Mouse (Mus musculus) c-Kit-positive CD71-negative TER-119-negative erythroid progenitor cells, embryonic 14.5 days (primary cell): ENCODE measurements around the gene Tom1.

ENCODE experiments used
- DNase-seq: peaks from one replicate; pipeline ENCODE4 v3.0.0-alpha.2; 2013; ENCODE audit warnings: low read depth

Gene Tom1

GRCm38 (mm10) chr8:75042171-75042570, 8.7 kb downstream of the Tom1 start:
- DNase-seq: no peak

- DNase-seq: no peak
Observed at GRCm38 (mm10) chr8:75042974-75043373, 9.5 kb downstream of the Tom1 start.

DNA sequence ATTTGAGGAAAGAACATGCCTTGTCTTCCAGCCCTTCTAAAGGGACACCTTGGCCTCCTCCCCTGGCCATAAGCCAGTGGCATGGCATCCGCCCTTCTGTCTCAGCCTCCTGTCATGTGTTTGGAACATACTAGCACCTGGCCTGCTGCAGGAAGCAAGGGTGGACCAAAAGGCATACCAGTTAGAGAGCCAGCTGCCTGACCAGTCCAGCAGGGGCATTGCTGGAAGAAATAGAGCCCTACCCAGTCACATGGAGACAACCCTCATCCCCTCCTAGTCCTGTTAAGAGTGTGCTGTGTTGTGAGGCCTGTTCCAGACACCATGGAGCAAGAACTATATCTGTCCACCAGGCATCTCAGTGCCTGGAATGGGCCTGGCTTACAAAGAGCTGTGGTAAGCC, 12.8 kb downstream of the Tom1 start:
- no peak for DNase-seq

GRCm38 (mm10) chr8:75047784-75048183, 14.3 kb downstream of the Tom1 start:
- no peak for DNase-seq

DNA sequence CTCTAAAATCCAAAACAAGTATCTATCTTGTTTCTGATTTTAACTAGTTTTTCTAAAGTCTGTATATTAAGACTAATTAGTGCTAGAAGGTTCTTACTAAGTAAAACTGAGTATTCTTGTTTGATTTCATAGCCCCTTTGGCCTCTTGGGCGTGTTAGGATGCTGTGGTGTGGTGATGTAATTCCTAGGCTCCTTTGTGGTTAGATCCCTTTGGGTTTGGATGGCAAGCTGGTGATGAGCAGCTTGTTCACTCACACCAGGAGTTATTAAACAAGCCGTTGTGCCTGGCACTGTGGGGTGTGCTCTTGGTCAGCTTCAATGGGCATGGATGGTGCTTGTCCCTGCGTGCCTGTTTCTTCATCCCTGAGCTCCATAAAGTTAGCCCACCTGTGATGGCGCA, 19.8 kb downstream of the Tom1 start:
- no peak for DNase-seq

DNA sequence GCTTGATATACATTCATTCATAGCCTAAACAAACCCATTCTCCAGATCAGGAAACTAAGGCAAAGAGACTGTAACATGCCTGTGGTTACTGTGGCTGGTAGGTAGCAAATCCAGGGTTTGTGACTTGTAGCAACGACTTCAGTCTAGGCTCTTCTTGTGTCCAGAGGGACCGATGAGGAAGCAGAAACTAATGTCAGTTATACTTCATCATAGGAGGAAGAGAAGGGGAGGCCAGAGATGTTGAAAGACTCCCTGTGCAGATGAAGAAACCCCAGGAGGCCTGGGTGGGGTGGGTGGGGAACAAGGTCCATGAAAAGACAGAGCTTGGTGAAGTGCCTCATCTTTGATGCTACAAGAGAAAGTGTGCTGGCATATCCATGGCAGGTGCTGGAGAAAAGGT, 22.2 kb downstream of the Tom1 start:
- DNase-seq: no peak

DNA sequence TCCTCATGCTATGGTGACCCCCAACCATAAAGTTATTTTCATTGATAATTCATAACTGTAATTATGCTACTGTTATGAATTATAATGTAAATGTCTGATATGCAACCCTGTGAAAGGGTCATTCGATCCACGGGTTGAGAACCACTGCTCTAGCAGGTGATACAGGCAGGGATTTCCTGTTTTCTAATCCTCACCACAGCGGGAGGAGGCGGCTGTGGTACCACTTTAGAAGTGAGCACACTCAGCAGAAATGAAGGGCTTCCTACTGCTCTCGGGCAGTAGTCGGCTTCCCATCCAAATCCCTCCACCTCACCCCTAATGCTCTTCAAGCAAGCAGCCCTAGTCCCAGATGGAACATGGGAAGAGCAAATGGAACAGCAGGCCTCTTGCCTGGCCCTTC, 26.5 kb downstream of the Tom1 start:
- no peak for DNase-seq

GRCm38 (mm10) chr8:75060815-75061214, 27.3 kb downstream of the Tom1 start:
- no peak for DNase-seq

- DNase-seq: no peak
Observed at GRCm38 (mm10) chr8:75063290-75063689, 29.8 kb downstream of the Tom1 start.

GRCm38 (mm10) chr8:75064790-75065189, 31.3 kb downstream of the Tom1 start:
- no peak for DNase-seq

- no peak for DNase-seq
Observed at GRCm38 (mm10) chr8:75067287-75067686, 33.8 kb downstream of the Tom1 start.

- DNase-seq: no peak
Observed at GRCm38 (mm10) chr8:75070297-75070696, 36.8 kb downstream of the Tom1 start.

DNA sequence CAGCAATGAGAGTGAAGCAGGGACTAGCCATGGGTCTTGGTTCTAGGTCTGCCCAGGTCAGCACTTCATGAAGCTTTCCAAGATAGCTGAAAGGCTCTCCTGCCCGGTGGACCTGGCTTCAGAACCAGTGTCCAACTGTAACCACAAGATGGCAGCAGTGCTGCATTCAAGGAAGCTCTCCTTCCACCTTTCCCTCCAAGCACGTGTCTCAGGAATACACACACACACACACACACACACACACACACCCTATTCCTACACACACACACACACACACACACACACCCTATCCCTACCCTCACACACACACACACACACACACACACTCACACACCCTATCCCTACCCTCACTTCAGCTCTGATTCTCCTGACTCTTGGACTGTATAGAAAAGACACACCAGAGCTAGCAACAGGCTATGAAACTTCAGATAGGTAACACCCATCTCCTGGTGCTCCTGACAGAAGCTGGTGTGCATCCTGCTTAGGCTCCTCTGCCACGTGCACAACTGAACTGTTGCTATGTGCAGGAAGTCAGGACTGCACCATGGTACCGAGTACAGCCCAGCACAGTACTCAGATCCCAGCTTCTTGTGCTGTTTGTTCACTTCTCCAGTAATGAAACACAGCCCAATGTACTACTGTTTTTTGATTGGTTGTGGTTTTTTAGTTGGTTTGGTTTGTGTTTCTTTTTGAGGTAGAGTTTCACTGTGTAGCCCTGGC, 38.3 kb downstream of the Tom1 start:
- DNase-seq: peak; percentile 68

DNA sequence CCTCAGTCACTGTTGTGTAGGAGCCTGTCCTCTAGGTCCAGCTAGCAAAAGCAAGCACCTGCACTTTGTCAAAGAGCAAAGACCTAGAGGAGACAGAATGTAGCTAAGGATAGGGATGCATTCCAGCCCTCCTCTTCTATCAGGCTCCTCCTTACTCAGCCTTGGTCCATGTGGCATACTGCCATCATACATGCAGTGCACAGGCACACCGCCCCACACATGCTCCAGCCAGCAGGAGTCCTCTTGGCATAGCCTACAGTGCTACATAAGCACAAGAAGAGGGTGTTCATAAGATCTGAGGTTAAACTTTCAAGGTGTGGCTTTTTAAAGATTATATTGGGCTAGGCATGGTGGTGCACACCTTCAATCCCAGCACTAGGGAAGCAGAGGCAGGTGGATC, 41.4 kb downstream of the Tom1 start:
- no peak for DNase-seq

- no peak for DNase-seq
Observed at GRCm38 (mm10) chr8:75078215-75078614, 44.7 kb downstream of the Tom1 start.

DNA sequence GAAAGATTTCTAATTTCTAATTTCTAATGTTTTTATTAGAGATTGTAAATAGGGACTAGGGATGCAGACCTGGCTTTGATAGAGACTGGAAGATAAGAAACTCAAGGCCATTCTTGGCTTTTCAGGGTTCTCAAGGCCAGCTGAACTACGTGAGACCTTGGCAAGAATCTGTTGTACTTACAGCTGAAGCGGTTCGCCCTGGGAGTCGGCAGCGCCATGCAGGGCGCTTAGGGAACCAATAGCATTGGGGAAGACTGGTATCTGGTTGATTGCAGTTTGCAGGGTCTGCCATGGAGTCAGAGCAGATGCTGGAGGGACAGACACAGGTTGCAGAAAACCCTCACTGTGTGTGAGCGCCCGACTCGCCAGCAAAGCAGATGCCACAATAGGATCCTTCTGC, 45.3 kb downstream of the Tom1 start:
- no peak for DNase-seq

DNA sequence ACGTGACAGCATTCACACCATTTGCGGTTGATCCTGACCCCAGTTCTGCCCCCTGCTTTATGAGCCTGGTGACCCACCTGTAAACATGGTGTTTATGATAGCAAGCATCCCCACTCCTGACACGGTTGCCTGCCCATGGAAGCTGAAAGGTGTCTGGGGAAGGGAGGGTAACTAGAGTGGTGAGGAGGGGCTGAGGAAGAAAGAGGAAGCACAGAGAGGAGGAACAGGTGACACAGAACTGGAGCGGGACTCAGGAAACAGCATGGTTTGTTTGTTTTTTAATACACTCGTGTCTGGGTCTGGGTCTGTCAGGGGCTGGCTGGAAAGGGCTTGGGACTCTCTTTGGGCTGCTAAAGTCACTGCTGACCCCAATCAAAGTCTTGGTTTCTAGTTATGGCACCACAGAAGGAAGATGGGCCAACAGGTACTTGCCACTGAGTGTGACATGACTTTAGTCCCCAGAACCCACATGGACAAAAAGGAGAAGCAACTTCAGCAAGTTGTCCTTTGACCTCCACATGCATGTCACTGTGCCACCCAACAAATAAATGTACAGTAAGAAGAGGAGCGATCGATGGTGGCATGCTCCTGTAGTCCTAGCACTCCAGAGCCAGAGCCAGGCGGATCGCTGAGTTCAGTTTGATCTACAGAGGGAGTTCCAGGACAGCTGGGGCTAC, 48.0 kb downstream of the Tom1 start:
- DNase-seq: no peak

GRCm38 (mm10) chr8:75082181-75082805, 48.8 kb downstream of the Tom1 start:
- no peak for DNase-seq

GRCm38 (mm10) chr8:75083846-75084245, 50.3 kb downstream of the Tom1 start:
- DNase-seq: peak; percentile 89

DNA sequence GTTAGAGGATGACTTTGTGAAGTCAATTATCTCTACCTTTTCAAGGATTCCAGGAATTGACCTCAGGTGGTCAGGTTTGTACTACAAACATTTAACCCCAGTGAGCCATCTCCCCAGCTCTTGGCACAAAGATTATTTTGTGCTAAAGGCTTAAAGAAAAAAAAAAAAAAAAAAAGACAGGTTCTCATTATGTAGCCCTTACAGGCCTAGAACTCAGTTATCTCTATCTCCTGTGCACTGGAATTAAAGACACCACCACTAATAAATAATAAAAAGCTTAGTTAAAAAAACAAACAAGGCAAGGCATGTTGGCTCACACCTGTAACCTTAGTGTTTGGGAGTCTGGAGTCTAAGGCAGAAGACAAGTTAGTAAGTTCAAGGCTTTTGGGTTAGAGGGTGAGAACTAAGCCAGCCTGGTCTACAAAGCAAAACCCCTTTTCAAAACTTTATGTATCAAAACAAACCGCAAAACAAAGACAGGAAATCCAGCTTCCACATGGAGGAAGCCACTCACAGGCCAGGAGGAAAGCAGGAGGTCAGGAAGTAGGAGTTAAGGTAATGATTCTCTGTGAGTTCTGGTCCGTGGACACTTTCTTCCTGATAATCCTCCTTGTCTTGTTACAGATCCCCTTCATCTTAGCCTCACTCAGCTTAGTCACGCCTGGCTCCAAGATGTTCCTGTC, 51.0 kb downstream of the Tom1 start:
- DNase-seq: no peak

DNA sequence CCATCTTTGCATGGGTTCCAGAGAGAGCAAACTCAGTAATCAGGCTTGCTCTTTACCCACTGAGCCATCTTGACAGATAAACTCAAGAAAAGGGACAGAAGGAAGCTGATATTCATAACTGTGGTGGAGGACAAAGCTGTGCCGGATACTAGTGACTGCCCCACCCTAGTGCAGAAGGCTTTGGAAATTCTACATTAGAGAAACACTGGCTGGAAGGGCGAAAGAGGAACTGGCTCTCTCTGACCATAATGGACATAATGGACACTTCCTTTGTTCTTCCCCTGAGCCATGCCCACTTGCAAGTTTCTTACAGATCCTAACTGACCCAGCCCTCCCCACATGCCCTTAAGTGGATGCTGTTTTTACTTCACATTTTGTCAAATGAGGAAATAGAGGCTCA, 52.5 kb downstream of the Tom1 start:
- DNase-seq: no peak

GRCm38 (mm10) chr8:75087127-75087526, 53.6 kb downstream of the Tom1 start:
- no peak for DNase-seq
